Mouse (Mus musculus) C2C12 (cell line): ENCODE results near the gene D630003M21Rik.

Experiments used
- CTCF ChIP-seq: IDR thresholded peaks from one replicate; pipeline ENCODE4 v1.5.1; 2011; ENCODE audit not compliant: control insufficient read depth, insufficient read depth, insufficient read length
- MAX ChIP-seq: IDR thresholded peaks from one replicate; pipeline ENCODE4 v1.6.1; 2011; ENCODE audit warnings: mild to moderate bottlenecking, control low read depth
- USF1 ChIP-seq: IDR thresholded peaks from one replicate; pipeline ENCODE4 v1.6.1; 2011; ENCODE audit warnings: low read depth, mild to moderate bottlenecking, control low read depth, moderate library complexity

- TF ChIP-seq CTCF (no peak), MAX (no peak), USF1 (no peak)
Measured at GRCm38 (mm10) chr2:158223497-158223896, 5.5 kb downstream of the D630003M21Rik start.
